Mouse (Mus musculus): ENCODE measurements around the gene Ptpn6.

Gene Ptpn6

GRCm38 (mm10) chr6:124728621-124729020 is 9.9 kb downstream of the Ptpn6 start:
- no peak for DNase-seq

- no peak for DNase-seq
These were observed 14.0 kb downstream of the Ptpn6 start for GRCm38 (mm10) chr6:124724472-124724871.

GRCm38 (mm10) chr6:124723541-124723940 is 15.0 kb downstream of the Ptpn6 start:
- no peak for DNase-seq

- DNase-seq: no peak
These were observed 15.5 kb downstream of the Ptpn6 start for GRCm38 (mm10) chr6:124722876-124723473.

DNA sequence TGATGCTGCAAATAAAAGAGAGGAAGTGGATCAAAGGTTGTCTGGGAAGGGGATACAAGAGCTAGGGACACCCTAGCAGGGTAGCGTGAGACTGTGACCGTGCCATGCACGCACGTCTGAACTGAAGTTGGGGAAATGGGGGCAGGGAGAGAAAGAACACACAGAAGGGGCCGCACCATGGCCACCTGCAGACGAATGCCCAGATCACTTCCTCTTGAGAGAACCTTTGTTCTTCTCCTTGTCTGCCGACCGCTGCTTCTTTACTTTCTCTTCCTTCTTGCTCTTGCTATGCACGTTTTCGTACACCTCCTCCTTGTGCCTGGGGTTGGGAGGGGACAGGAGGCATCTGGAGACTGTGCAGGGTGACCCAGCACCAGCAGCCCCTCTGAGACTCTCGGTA is 17.6 kb downstream of the Ptpn6 start:
- DNase-seq: no peak

GRCm38 (mm10) chr6:124719354-124719978 is 19.0 kb downstream of the Ptpn6 start:
- DNase-seq: no peak

GRCm38 (mm10) chr6:124718703-124719102 is 19.8 kb downstream of the Ptpn6 start:
- DNase-seq: no peak

GRCm38 (mm10) chr6:124717968-124718367 is 20.5 kb downstream of the Ptpn6 start:
- no peak for DNase-seq

DNA sequence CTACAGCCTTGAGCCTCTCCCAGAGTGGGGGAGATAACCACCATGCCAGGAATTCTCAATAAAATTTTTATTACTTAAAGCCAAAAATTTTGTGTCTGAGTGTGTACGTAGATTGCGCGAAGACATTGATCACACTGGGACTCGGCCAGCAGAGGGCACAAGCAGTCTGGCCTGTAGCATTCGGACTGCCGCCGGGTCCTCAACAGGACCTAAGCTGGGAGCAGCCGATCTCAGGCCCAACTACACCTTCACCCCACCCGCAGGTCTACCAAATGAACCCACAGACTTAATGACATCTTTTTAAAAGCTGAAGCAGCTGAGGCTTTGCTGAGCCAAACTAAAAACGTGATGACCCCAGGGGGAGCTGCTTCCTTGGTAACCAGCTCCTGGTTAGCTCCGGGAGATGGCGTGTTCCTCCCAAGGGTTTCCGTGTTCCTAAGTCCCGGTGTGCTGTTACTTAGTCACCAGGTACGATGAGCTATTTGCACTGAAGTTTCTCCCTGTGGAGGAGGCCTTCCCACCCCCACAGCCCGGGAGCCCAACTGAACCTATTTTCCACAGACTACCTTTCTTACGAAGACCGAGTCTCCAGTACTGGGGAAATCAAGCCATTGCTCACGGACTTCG is 21.5 kb downstream of the Ptpn6 start:
- peak; percentile 66 for DNase-seq

DNA sequence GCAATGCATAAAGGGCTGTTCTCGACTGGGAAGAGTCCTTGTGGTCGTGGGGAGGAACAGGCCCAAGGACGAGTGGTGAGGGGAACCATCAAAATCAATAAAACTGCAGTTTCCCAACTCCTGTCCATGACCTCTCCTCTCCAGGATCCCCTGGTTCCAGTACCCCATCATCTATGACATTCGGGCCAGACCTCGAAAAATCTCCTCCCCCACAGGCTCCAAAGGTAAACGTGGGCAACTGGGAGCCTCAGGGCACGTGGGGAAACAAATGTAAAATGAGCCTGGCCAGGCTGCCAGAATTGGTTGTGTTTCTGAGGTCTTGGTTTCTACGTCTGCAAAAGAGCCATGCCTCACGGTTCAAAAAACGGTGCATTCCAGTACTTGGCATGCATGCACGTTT is 25.6 kb downstream of the Ptpn6 start:
- DNase-seq: no peak

- peak; percentile 99 for DNase-seq
These were observed 26.4 kb downstream of the Ptpn6 start, which contains the start of the genes Emg1 and Phb2 for GRCm38 (mm10) chr6:124711824-124712782. Gene Emg1 (minus strand): TSS chr6:124712178. Gene Phb2 (plus strand): TSS chr6:124712336.

DNA sequence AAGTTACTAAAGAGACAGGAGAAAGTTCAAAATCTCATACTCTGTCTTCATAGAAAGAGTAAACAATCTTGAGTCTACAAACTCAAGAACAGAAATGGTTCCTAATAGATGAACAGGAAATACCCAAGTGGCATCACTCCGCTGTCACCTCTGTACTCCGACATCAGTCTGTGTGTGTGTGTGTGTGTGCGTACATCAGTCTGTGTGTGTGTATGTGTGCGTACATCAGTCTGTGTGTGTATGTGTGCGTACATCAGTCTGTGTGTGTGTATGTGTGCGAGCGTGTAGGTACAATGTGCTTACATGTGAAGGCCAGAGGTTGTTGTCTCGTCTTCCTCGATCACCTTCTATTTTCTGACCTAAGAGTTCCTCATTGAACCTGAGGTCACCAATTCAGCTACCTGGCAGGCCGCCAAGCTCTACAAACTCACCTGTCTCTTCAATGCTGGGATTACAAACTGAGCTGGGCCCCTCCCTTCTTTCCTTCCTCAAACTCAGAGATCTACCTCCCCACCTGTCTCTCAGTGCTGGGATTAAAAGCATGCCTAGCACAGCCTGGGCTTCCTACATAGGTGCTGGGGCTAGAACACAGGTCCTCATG is 30.1 kb downstream of the Ptpn6 start:
- no peak for DNase-seq

DNA sequence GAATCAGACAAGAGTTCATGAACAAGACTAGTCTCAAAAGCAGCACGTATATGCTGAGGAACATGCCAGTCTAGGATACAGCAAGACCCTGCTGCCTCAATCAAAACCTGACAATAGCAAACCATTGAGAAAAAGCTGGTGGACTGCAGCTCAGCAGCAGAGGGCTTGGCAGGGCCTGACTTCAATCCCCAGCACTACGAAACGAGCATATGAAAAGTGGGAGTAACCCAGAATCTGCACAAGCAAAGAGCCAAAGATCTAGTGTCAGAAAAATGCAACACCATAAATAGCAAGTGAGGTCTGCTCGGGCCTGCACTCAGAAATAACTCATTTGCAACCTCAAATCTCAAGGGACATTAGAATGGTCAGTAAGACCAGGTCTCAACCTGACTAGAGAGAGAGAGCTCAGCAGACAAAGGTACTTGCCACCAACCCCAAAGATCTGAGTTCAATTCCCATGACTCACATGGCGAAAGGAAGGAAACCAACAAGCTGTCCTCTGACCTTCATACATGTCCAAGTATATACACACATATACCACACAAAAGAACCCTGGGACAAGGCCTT is 32.4 kb downstream of the Ptpn6 start:
- DNase-seq: no peak

DNA sequence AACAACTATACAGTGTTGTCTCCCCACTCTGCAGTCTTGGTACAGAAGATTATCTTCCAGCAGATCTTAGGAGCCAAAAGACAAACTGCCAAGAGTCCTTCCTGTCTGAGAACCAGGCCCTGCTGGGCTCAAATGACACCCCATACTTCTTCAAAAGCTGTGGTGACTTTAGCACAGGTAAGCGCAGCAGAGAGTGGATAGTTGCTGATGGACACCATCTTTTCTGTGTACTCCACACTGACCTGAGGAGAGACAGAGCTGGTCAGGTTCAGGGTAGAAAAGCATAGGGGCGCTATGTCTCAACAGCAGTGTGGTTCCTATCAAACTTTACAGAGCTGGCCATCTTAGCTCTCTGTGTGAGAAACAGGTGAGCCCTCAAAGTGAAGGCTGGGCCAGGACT is 34.1 kb downstream of the Ptpn6 start:
- no peak for DNase-seq

GRCm38 (mm10) chr6:124703789-124704188 is 34.7 kb downstream of the Ptpn6 start:
- DNase-seq: no peak

DNA sequence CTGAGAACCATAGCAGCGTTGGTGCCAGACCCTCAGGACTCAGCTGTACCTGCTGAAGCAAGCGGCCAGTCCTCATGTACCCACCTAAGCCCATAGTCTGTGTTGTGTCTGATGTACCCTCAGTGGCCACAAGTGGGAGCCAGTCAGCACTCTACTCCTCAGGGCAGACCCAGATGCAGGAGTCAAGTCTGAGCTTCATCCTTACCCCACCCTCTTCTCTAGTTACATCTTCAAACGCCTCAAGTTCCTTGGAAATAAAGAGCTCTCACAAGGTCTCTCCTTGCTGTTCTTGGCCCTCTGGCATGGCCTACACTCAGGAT is 35.8 kb downstream of the Ptpn6 start:
- DNase-seq: peak; percentile 84 to 85

DNA sequence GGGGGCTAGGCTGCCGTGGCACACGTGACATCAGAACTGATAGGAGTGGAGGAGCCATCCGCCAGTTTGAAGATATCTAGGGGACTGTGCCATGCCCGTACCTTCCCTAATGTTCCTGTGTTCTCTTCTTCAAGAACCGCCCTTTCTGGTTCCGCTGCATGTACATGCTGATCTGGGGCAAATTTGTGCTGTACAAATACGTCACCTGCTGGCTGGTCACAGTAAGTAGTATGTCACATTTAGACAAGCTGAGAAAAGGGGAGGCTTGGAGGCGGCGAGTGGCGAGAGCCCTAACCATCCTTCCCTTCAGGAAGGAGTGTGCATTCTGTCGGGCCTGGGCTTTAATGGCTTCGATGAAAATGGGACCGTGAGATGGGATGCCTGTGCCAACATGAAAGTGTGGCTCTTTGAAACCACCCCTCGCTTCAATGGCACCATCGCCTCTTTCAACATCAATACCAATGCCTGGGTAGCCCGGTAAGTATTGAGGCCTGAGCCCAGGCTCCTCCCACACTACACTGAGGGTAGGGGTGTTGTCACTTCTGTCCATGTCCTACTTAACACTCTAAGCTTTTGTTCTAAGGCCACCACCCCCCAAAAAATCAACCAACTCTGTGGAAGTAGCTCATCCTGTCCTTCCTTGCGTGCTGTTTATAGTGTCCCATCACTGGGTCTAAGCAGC is 36.3 kb downstream of the Ptpn6 start:
- DNase-seq: no peak

DNA sequence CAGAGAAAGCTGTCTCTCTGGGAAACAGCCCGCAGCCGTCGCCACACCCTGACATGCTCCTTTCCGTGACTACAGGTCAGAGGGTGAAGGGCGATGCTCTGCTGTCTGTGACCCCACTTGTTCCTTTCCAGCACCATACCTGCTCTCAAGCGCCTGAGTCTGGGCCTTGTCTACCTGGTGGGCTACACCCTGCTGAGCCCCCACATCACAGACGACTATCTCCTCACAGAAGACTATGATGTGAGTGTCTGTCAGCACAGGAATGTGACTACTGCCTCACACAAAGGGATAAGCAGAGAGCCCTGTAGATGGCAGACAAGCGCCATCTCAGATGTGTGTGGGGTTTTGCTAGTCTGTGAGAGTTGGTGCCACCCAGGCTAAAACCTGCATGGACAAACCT is 37.2 kb downstream of the Ptpn6 start:
- peak in 1 of 2 experiments; percentile 41 for DNase-seq

GRCm38 (mm10) chr6:124699962-124700610 is 38.4 kb downstream of the Ptpn6 start:
- DNase-seq: peak; percentile 73 to 79

DNA sequence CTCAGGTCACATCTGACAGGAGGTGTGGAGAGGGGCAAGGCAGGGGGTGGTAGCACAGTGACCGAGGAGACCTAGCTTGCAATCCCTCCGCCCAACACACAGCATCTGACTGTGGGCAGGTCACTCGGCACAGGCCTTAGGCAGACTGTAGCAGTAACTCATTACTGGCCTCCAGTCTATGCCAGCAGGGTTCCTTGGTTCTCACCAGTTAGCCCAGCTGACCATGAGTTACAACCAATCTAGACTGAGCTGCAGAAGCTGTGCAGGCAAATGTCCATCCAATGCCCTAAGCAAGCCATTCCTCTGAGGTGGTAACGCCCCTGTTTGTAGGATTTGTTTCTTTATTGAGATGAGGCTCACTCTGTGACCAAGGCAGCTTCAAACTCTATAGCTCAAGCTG is 39.1 kb downstream of the Ptpn6 start:
- DNase-seq: peak in 1 of 2 experiments; percentile 36

DNA sequence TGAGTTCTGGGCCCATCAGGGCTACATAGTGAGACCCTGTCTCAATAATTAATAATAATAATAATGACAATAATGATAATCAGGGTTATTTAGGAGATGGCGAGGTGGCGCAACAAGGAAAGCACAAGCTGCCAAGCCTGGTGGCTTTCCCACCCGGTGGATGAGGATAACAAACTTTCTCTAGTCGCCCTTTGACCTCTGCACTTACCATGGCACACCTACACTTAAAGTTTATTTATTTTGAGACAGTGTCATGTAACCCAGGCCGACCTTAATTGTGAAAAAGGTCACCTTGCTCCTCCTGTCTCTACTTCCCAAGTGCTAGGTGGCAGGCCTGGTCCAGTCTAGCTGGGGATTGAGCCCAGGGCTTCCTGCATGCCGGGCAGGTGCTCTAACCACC is 39.8 kb downstream of the Ptpn6 start:
- DNase-seq: no peak

Data from cerebellum, postnatal 10 days (tissue).